Mouse (Mus musculus): ENCODE measurements around the gene Dnajc11.

The Dnajc11 gene

DNA sequence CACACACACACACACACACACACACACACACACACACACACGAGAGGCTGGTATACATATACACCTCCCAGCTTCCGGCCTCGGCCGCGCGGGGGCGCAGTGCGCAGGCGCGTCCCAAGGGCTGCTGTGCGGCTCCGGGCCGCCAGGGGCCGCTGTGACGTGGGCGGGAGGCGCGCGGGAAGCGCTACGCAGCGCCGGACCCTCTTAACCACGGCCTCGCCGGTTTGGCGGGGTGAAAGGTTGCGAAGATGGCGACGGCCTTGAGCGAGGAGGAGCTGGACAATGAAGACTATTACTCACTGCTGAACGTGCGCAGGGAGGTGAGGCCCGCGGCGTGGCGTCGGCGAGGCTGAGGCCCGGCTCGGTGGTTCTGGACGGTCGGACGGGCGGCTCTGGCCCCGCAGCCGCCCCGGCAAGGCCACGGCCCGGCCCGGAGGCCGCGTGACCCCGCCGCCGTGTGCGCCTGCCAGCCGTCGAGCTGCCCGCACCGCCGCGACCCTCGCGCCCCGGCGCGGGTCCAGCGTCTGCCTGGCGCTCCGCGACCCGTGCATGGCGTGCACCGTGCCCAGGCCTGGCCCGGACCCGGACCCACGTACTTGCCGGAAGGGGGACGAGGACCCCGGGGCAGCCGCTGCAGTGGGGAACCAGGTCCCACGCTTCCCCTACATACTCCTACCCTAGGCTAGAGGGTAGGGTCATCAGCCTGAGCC is at the start of gene Dnajc11:
TSS of gene Dnajc11 (plus strand) at position 187 of the 710 bp plus-strand sequence.
- Histone ChIP-seq H3K36me3 (ENCODE audit: control insufficient read depth, insufficient read depth, low read length, poor library complexity, severe bottlenecking) (no peaks in the 10 kb centered on the region), H3K27me3 (ENCODE audit: control insufficient read depth, insufficient read depth, low read length, poor library complexity, severe bottlenecking) (no peaks in the 10 kb centered on the region; the same call in 1 of the 2 replicates)
- DNase-seq (ENCODE audit: low read depth, low spot score), result peak; percentile 94

DNA sequence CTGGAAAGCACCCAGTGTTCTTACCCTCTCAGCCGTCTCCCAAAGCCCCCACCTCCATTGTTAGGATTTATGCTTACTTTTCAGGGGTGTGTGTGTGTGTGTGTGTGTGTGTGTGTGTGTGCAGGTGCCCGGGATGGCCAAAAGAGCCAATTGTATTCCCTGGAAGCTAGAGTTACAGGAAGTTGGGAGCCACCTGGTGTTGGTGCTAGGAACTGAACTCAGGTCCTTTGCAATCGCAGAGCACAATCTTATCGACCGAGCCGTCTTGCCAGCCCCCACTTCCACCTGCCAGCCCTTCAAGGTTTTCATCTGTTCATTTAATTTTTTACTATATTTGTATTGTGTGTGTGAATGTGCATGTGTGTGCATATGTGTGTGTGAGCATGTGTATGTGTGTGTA is 40.2 kb upstream of the Dnajc11 start:
- DNase-seq (ENCODE audit: low read depth, low spot score), result no peak
- Histone ChIP-seq H3K36me3 (ENCODE audit: control insufficient read depth, insufficient read depth, low read length, poor library complexity, severe bottlenecking) (no peaks in the 10 kb centered on the region), H3K27me3 (ENCODE audit: control insufficient read depth, insufficient read depth, low read length, poor library complexity, severe bottlenecking) (no peaks in the 10 kb centered on the region)

DNA sequence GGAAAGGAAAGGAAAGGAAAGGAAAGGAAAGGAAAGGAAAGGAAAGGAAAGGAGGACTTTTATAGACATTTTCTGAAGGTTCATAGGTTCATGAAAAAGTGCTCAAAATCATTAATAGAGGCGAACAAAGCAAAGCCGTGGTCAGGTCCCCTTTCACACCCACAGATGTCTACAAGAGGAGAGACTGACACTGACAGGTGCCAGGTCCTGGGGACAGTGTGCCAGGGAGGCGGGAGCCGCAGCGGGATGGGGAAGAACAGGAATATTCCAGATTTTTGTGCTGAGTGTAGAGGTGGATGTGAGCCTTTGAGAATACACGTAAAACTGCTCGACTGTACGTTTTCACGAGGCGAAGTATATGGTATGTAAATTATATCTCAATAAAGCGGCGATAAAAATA is 38.6 kb upstream of the Dnajc11 start:
- no peak for DNase-seq (ENCODE audit: low read depth, low spot score)
- no peaks in the 10 kb centered on the region for H3K36me3 ChIP-seq (ENCODE audit: control insufficient read depth, insufficient read depth, low read length, poor library complexity, severe bottlenecking)
- no peaks in the 10 kb centered on the region for H3K27me3 ChIP-seq (ENCODE audit: control insufficient read depth, insufficient read depth, low read length, poor library complexity, severe bottlenecking)

DNA sequence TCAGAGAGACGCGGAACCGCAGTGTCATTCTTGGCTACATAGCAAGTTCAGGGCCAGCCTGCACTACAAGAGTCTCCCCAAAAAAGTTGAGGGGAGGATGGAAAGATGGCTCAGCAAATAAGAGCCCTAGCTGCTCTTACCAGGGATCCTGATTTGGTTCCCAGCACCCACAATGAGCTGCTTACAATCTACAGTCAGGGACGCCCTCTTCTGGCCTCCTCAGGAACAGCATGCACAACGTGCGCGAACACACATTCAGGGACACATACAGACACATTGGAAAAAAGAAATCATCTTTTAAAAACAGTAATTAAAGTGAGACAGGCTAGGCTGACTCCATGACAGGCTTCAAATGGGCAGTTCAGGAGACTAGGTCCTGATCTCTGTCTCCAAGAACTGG is 37.9 kb upstream of the Dnajc11 start:
- DNase-seq (ENCODE audit: low read depth, low spot score), result no peak
- Histone ChIP-seq H3K36me3 (ENCODE audit: control insufficient read depth, insufficient read depth, low read length, poor library complexity, severe bottlenecking) (no peaks in the 10 kb centered on the region), H3K27me3 (ENCODE audit: control insufficient read depth, insufficient read depth, low read length, poor library complexity, severe bottlenecking) (no peaks in the 10 kb centered on the region)

DNA sequence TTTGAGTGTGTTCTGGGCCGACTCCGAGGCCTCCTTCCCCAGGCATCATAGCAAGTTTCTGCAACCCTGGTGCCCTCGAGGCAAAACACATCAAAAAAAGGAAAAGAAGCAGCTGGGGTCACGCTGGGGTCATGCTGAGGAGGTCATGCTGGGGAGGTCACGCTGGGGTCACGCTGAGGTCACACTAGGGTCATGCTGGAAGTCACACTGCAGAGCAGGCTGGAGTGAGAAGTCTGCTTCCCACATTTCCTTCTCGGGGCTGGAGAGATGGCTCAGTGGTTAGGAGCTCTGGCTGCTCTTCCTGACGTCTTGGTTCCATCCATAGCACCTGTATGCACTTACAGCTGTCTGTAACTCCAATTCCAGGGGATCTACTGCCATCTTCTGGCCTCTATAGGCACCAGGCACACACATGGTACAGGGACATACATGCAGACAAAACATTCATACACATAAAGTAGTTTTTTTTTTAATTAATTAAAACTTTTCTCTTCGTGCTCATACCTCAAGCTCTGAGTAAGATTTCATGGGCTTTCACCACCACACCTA is 36.3 kb upstream of the Dnajc11 start:
- DNase-seq (ENCODE audit: low read depth, low spot score), result peak; percentile 13
- Histone ChIP-seq H3K27me3 (ENCODE audit: control insufficient read depth, insufficient read depth, low read length, poor library complexity, severe bottlenecking) (no peaks in the 10 kb centered on the region), H3K36me3 (ENCODE audit: control insufficient read depth, insufficient read depth, low read length, poor library complexity, severe bottlenecking) (no peaks in the 10 kb centered on the region)

DNA sequence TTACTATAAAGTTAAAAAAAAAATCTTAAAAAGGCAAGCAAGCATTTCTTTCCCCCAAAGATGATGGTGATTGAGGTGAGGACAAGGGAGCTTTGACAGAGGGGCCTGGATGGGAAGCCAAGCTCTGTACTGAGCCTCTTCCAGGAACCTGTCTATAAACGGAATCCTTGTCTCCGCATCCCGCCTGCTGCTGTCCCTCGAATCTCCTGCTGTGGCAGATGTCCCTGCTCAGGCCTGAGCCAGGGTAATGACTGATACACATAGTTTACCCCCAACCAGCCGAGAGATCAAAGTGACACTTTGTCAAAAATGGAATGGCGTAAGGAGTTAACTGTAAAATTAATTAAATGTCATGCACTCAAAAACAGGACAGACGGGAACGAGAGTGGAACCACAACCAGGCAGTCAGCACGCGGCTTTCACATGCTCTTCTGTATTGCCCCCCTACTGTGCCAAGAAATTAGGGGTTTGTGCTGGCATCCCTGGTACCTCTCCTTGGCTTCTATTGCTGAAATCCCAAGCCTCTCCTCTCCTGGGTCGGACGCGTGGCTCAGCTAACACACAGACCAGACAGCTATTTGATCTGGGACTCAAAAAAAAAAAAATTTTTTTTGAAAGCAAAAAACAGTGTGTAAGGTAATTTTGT is 34.8 kb upstream of the Dnajc11 start:
- no peak for DNase-seq (ENCODE audit: low read depth, low spot score)
- Histone ChIP-seq H3K27me3 (ENCODE audit: control insufficient read depth, insufficient read depth, low read length, poor library complexity, severe bottlenecking) (no peaks in the 10 kb centered on the region), H3K36me3 (ENCODE audit: control insufficient read depth, insufficient read depth, low read length, poor library complexity, severe bottlenecking) (no peaks in the 10 kb centered on the region)

DNA sequence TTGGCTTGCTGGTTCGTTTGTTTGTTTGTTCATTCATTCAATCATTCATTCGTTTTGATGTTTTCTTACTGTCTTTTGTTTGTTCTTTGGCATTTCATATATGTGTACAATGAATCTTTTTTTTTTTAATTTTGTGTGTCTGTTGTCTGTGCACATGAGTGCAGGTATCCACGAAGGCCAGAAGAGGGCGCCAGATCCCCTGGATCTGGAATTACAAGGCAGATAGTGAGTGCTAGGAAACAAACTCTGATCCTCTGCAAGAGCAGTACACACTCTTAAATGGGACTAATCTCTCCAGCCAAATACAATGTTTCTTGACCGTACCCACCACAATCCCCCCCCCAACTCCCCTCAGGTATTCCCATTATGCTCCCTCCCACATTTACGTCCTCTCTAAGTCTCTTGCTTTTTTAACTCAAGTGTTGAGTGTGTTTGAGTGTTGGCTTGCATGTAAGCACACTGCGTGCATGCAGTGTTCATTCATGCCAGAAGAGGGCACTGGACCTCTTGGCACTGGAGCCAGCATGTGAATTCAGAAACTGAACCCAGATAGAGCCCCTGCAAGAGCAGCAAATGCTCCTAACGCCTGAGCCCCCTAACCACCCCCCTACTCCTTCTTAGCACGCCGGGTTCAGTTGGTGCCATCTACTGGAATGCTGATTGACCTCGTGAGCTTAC is 33.6 kb upstream of the Dnajc11 start:
- Histone ChIP-seq H3K36me3 (ENCODE audit: control insufficient read depth, insufficient read depth, low read length, poor library complexity, severe bottlenecking) (no peaks in the 10 kb centered on the region), H3K27me3 (ENCODE audit: control insufficient read depth, insufficient read depth, low read length, poor library complexity, severe bottlenecking) (no peaks in the 10 kb centered on the region)
- peak; percentile 27 for DNase-seq (ENCODE audit: low read depth, low spot score)

DNA sequence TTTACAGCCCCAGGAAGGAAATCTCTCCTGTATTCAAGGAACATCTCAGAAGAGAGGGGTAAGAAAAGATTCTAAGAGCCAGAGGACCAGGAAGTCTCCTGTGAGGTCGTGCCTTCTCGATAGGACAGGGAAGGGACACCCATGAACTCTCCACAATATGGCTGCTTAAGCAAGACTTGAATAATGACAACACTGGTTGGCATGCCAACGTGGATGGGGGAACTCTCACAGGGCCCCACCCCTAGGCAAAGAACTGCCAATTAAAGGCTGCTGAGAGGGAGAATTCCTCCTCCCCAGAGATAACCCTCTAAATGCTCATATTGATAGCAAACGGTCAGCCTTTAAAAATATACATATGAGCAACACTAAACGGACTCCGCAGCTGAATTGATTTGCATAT is 32.8 kb upstream of the Dnajc11 start:
- no peaks in the 10 kb centered on the region for H3K36me3 ChIP-seq (ENCODE audit: control insufficient read depth, insufficient read depth, low read length, poor library complexity, severe bottlenecking)
- DNase-seq (ENCODE audit: low read depth, low spot score), result no peak
- no peaks in the 10 kb centered on the region for H3K27me3 ChIP-seq (ENCODE audit: control insufficient read depth, insufficient read depth, low read length, poor library complexity, severe bottlenecking)

DNA sequence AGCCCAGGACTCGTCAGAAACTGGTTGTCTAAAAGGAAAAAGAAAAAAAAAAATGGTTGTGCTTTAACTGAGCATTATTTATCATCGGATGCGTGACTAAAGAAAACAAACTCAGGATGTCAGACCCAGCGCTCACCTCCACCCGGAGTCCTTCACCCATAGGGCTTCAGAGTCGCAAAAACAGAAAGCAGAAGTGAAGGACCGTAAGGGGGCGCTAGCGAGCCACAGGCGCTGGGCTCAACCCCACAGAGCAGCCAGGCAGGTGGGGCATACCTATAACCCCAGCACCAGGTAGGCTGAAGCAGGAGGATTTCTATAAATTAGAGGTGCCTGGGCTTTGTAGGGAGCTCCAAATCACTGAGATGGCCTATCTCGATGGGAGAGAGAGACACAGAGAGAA is 32.1 kb upstream of the Dnajc11 start:
- Histone ChIP-seq H3K27me3 (ENCODE audit: control insufficient read depth, insufficient read depth, low read length, poor library complexity, severe bottlenecking) (no peaks in the 10 kb centered on the region), H3K36me3 (ENCODE audit: control insufficient read depth, insufficient read depth, low read length, poor library complexity, severe bottlenecking) (no peaks in the 10 kb centered on the region)
- peak; percentile 15 for DNase-seq (ENCODE audit: low read depth, low spot score)

DNA sequence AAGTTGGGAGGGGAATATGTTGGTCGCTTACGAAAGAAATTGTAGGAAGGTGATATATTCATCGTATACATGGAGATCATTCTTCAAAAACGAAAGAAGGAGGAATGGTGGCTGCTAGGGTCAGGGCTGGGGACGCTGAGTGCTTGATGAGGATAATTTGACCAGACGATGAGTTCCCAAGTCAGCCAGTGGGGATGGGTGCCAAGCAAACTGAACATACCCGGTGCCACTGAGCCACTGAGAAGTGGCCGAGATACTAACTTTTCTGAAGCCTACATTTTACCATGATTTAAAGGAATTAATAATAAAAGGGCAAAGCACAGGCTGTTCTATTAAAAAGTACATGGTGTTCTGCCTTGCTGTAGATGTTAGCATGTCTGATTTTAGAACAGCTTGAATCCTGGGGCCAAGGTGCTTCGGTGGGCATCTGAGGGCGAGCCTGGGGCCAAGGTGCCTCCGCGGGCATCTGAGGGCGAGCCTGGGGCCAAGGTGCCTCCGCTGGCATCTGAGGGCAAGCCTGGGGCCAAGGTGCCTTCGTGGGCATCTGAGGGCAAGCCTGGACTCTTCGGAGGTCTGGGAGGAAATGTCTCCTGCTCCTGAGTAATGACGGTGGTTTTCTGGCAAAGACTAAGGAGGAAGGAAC is 31.3 kb upstream of the Dnajc11 start:
- Histone ChIP-seq H3K27me3 (ENCODE audit: control insufficient read depth, insufficient read depth, low read length, poor library complexity, severe bottlenecking) (no peaks in the 10 kb centered on the region), H3K36me3 (ENCODE audit: control insufficient read depth, insufficient read depth, low read length, poor library complexity, severe bottlenecking) (no peaks in the 10 kb centered on the region)
- no peak for DNase-seq (ENCODE audit: low read depth, low spot score)

DNA sequence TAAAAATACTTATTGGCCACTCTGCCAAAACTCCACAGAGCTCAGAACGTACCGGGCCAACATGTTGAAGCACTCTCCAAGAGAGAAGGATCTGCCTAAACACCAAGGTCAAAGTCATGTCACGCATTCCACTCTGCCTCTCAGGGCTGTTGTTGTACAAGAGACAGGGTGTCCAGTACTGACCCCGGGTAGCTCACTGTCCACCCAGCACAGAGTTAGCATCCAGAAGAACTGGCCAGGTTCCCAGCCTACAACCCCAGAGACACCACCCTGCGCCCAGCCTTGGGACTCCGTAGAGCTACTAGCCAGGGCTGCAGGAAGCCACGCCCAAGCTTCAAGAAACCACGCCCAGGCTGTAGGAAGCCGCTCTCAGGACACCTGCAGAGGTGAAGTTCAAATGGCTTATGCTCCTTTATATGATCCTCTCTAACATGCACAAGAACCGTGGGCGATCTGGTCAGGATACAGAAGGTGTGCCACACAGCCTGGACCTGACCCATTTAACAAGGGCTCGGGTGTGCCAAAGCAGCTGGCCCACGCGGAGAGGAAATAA is 30.7 kb upstream of the Dnajc11 start:
- H3K36me3 ChIP-seq (ENCODE audit: control insufficient read depth, insufficient read depth, low read length, poor library complexity, severe bottlenecking), result no peaks in the 10 kb centered on the region
- no peaks in the 10 kb centered on the region for H3K27me3 ChIP-seq (ENCODE audit: control insufficient read depth, insufficient read depth, low read length, poor library complexity, severe bottlenecking)
- no peak for DNase-seq (ENCODE audit: low read depth, low spot score)

DNA sequence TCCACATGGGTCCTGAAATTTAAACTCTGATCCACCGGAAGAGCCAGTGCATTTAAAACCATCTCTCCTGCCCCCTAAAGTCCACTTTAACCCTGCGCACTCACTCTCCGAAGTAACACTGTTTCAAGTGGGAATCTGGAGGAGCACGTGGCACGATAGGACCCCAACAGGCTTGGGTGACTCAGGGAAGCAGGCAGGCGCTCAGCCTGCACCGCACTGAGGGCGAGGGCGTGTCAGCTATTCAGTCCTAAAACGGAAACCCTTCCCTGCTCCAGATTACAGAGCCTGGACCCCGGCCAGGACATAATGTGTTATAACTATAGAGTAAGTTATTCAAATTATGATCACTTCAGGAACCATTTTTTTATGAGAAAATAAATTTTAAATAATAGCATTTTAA is 29.4 kb upstream of the Dnajc11 start:
- H3K27me3 ChIP-seq (ENCODE audit: control insufficient read depth, insufficient read depth, low read length, poor library complexity, severe bottlenecking), result no peaks in the 10 kb centered on the region
- no peak for DNase-seq (ENCODE audit: low read depth, low spot score)
- H3K36me3 ChIP-seq (ENCODE audit: control insufficient read depth, insufficient read depth, low read length, poor library complexity, severe bottlenecking), result no peaks in the 10 kb centered on the region

DNA sequence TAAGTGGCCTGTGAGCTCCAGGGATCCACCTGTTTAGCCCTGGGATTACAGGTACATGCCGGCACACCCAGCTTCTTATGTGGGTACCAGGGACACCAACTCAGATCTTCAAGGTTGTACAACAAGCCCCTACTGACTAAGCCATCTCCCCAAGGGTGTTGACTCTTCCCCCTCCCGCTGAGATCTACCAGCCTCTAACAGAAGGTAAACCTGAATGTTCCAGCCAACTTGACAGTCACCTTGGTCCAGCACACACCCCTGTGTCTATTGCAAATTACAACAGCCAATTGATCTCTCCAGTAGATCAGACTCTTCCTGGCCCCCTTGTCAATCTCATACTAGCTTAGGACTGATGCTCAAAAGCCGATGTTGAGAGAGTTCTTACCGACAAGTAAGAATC is 27.9 kb upstream of the Dnajc11 start:
- DNase-seq (ENCODE audit: low read depth, low spot score), result no peak
- no peaks in the 10 kb centered on the region for H3K36me3 ChIP-seq (ENCODE audit: control insufficient read depth, insufficient read depth, low read length, poor library complexity, severe bottlenecking)
- H3K27me3 ChIP-seq (ENCODE audit: control insufficient read depth, insufficient read depth, low read length, poor library complexity, severe bottlenecking), result no peaks in the 10 kb centered on the region

DNA sequence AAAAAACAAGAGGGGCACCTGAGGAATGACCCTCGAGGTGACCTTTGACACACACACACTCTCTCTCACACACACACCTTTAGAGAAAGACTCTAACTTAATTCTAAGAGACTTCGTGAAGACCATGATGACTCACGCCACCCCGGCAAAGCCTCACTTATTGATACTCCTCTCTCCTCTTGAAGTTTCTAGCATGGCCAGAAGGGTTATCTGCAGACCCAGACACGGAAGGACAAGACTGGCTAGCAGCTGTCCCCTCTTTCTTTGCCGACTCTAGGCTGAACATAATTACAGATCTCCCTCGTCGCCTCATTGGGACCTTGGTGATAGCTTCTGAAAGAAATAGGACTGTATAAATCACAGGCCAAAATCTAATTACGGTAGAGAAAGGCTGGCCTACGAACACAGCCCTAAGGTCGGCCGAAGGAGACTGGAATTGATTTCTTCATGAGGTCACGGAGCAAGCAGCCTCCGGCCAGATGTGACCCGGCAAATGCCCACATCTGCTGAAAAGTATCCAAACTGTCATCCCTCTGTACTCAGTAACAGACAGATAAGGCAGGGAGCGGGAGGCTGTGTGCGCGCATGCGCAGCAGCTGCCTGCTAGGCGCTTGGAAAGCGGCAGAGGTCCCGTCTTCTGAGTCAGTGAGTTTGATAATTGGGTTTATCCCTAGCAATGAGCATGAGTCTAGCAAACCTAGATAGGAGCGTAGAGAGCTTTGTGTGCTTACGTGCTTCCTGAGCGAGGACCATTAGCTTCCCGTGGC is 25.7 kb upstream of the Dnajc11 start:
- no peaks in the 10 kb centered on the region for H3K36me3 ChIP-seq (ENCODE audit: control insufficient read depth, insufficient read depth, low read length, poor library complexity, severe bottlenecking)
- H3K27me3 ChIP-seq (ENCODE audit: control insufficient read depth, insufficient read depth, low read length, poor library complexity, severe bottlenecking), result no peaks in the 10 kb centered on the region
- DNase-seq (ENCODE audit: low read depth, low spot score), result no peak
